Mouse (Mus musculus) heart, embryonic 16.5 days (tissue): ENCODE results near the gene Echdc3. TPM values are rescaled to one million over a fixed set of nuclear protein-coding genes. Genes with fewer than 3 reads are reported as not detected.

Experiments used
- ATAC-seq: fragments of 200-750 bp; cut with Nextera tagmentation; replicated peaks from 2 replicates; pipeline ENCODE4 v1.8.0; 2017; ENCODE audit warnings: moderate number of reproducible peaks; ENCODE audit not compliant: insufficient read depth, low FRiP score; ENCODE audit errors: extremely low read depth
- H3K27ac ChIP-seq: fragments of 300-500 bp; sonication (generic); 2 replicates; pipeline ENCODE4 v1.5.1; 2014; ENCODE audit warnings: mild to moderate bottlenecking, low read length, control low read depth, moderate library complexity
- H3K27me3 ChIP-seq: fragments of 300-500 bp; sonication (generic); 2 replicates; pipeline ENCODE4 v1.6.1; 2014; ENCODE audit warnings: low read length, mixed read lengths; ENCODE audit not compliant: control insufficient read depth, insufficient read depth
- H3K36me3 ChIP-seq: fragments of 300-500 bp; sonication (generic); 2 replicates; pipeline ENCODE4 v1.6.1; 2014; ENCODE audit not compliant: control insufficient read depth, insufficient read depth
- H3K4me1 ChIP-seq: fragments of 300-500 bp; sonication (generic); 2 replicates; pipeline ENCODE4 v1.6.1; 2014; ENCODE audit warnings: low read length, mixed read lengths; ENCODE audit not compliant: control insufficient read depth, insufficient read depth
- H3K4me2 ChIP-seq: fragments of 300-500 bp; sonication (generic); 2 replicates; pipeline ENCODE4 v1.6.1; 2014; ENCODE audit warnings: low read depth, mild to moderate bottlenecking, control low read depth, low read length
- H3K4me3 ChIP-seq: fragments of 300-500 bp; sonication (generic); 2 replicates; pipeline ENCODE4 v1.5.1; 2014; ENCODE audit warnings: mild to moderate bottlenecking, control low read depth, low read length
- H3K9ac ChIP-seq: fragments of 300-500 bp; sonication (generic); 2 replicates; pipeline ENCODE4 v1.6.1; 2014; ENCODE audit warnings: low read length, control low read depth
- H3K9me3 ChIP-seq: fragments of 300-500 bp; sonication (generic); replicated peaks from 2 replicates; pipeline ENCODE4 v1.6.1; 2016; ENCODE audit warnings: low read length; ENCODE audit not compliant: control insufficient read depth
- WGBS: fragments of 180-500 bp; shearing (Covaris S2); extraction: QIAGEN DNeasy Blood & Tissue Kit; methylation state at CpG from one replicate; pipeline ENCODE4 v1.1.7; 2014; 5-methylcytosine and 5-hydroxymethylcytosine counted together
- polyA plus RNA-seq: library from polyadenylated mRNA; unstranded; fragments of >200 nt; fragmentation: Nextera tagmentation; extraction: Ambion mirVana; gene quantifications from 2 replicates; pipeline ENCODE4 v1.2.1, GENCODE M21; 2015

Echdc3 gene
- polyA plus RNA-seq, 1 experiment from 2014 or later: 11.3 TPM

- Histone ChIP-seq H3K4me2 (no peak overlapping the region), H3K27me3 (no peaks in the 10 kb centered on the region), H3K9me3 (peaks cover 7% of the 10 kb centered on the region), H3K27ac (no peak overlapping the region), H3K9ac (no peak overlapping the region), H3K4me3 (no peak overlapping the region), H3K4me1 (no peaks in the 10 kb centered on the region), H3K36me3 (no peaks in the 10 kb centered on the region)
- 77% methylated on average over 11 of the region's 11 CpGs for WGBS
- ATAC-seq: no peak
Measured at GRCm38 (mm10) chr2:6188891-6189674, 23.8 kb downstream of the Echdc3 start.

GRCm38 (mm10) chr2:6187418-6187817, 25.4 kb downstream of the Echdc3 start:
- H3K27ac ChIP-seq: no peak overlapping the region
- 63% methylated on average over 11 of the region's 11 CpGs for WGBS

GRCm38 (mm10) chr2:6186913-6187312, 25.9 kb downstream of the Echdc3 start:
- H3K4me2 ChIP-seq: no peak overlapping the region
- H3K36me3 ChIP-seq: no peaks in the 10 kb centered on the region
- 36% methylated on average over 4 of the region's 4 CpGs for WGBS
- H3K9me3 ChIP-seq: peaks cover 8% of the 10 kb centered on the region
- H3K27ac ChIP-seq: no peak overlapping the region
- no peaks in the 10 kb centered on the region for H3K4me1 ChIP-seq
- H3K27me3 ChIP-seq: no peaks in the 10 kb centered on the region
- ATAC-seq: no peak
- no peak overlapping the region for H3K9ac ChIP-seq
- H3K4me3 ChIP-seq: no peak overlapping the region

More at GRCm38 (mm10) chr2:6187418-6187817, 25.4 kb downstream of the Echdc3 start:
- H3K4me1 ChIP-seq: no peaks in the 10 kb centered on the region
- no peak for ATAC-seq
- H3K4me3 ChIP-seq: no peak overlapping the region
- peaks cover 8% of the 10 kb centered on the region for H3K9me3 ChIP-seq
- H3K27me3 ChIP-seq: no peaks in the 10 kb centered on the region
- no peak overlapping the region for H3K4me2 ChIP-seq
- no peak overlapping the region for H3K9ac ChIP-seq
- no peaks in the 10 kb centered on the region for H3K36me3 ChIP-seq

- Histone ChIP-seq H3K9me3 (peaks cover 6% of the 10 kb centered on the region), H3K4me1 (no peaks in the 10 kb centered on the region), H3K36me3 (no peaks in the 10 kb centered on the region), H3K4me3 (no peak overlapping the region), H3K27me3 (no peaks in the 10 kb centered on the region), H3K9ac (no peak overlapping the region), H3K27ac (no peak overlapping the region), H3K4me2 (no peak overlapping the region)
- ATAC-seq: no peak
- WGBS: 85% methylated on average over 1 of the region's 1 CpGs
Measured at GRCm38 (mm10) chr2:6179749-6180117, 33.1 kb downstream of the Echdc3 start.

- WGBS: 80% methylated on average over 16 of the region's 16 CpGs
- Histone ChIP-seq H3K9ac (no peak overlapping the region), H3K36me3 (no peaks in the 10 kb centered on the region), H3K4me1 (no peaks in the 10 kb centered on the region), H3K4me3 (no peak overlapping the region), H3K27me3 (no peaks in the 10 kb centered on the region), H3K27ac (no peak overlapping the region), H3K4me2 (no peak overlapping the region), H3K9me3 (peaks cover 2% of the 10 kb centered on the region; the same call in 1 of the 2 replicates)
- no peak for ATAC-seq
Measured at GRCm38 (mm10) chr2:6178901-6179748, 33.7 kb downstream of the Echdc3 start.

- Histone ChIP-seq H3K27me3 (no peaks in the 10 kb centered on the region), H3K4me2 (no peak overlapping the region), H3K9ac (no peak overlapping the region), H3K27ac (no peak overlapping the region), H3K4me1 (no peaks in the 10 kb centered on the region), H3K4me3 (no peak overlapping the region), H3K36me3 (no peaks in the 10 kb centered on the region), H3K9me3 (no peaks in the 10 kb centered on the region)
- ATAC-seq: no peak
- WGBS: 73% methylated on average over 3 of the region's 3 CpGs
Measured at GRCm38 (mm10) chr2:6173013-6173412, 39.8 kb downstream of the Echdc3 start.

GRCm38 (mm10) chr2:6168560-6168959, 44.3 kb downstream of the Echdc3 start:
- ATAC-seq: no peak
- H3K27ac ChIP-seq: no peak overlapping the region
- H3K4me2 ChIP-seq: no peak overlapping the region
- 64% methylated on average over 2 of the region's 2 CpGs for whole genome bisulfite sequencing
- H3K4me1 ChIP-seq: peaks cover 2% of the 10 kb centered on the region; the same call in 1 of the 2 replicates
- no peak overlapping the region for H3K9ac ChIP-seq
- no peak overlapping the region for H3K4me3 ChIP-seq
- H3K9me3 ChIP-seq: no peaks in the 10 kb centered on the region
- no peaks in the 10 kb centered on the region for H3K27me3 ChIP-seq
- no peaks in the 10 kb centered on the region for H3K36me3 ChIP-seq

- no peaks in the 10 kb centered on the region for H3K36me3 ChIP-seq
- H3K9ac ChIP-seq: no peak overlapping the region
- no peaks in the 10 kb centered on the region for H3K9me3 ChIP-seq
- 15% methylated on average over 5 of the region's 5 CpGs for WGBS
- H3K4me3 ChIP-seq: no peak overlapping the region
- no peak overlapping the region for H3K4me2 ChIP-seq
- ATAC-seq: no peak
- H3K4me1 ChIP-seq: peaks cover 2% of the 10 kb centered on the region; the same call in 1 of the 2 replicates
- no peaks in the 10 kb centered on the region for H3K27me3 ChIP-seq
- H3K27ac ChIP-seq: no peak overlapping the region
Measured at GRCm38 (mm10) chr2:6167843-6168558, 44.8 kb downstream of the Echdc3 start.
